Mouse (Mus musculus) limb, embryonic 11.5 days (tissue): Measurements from ENCODE around the gene Meaf6. TPM values are rescaled to one million over a fixed set of nuclear protein-coding genes. Genes with fewer than 3 reads are reported as not detected.

Experiments used
- ATAC-seq: fragments of 200-750 bp; cut with Nextera tagmentation; 2 replicates; pipeline ENCODE4 v1.8.0; 2017; ENCODE audit warnings: low read depth; ENCODE audit not compliant: insufficient number of reproducible peaks, low FRiP score, low TSS enrichment
- DNase-seq: peaks from one replicate; pipeline ENCODE4 v3.0.0-alpha.2; 2015; ENCODE audit warnings: low spot score
- H3K27ac ChIP-seq: fragments of 300-500 bp; sonication (generic); replicated peaks from 2 replicates; pipeline ENCODE4 v1.5.1; 2014; ENCODE audit warnings: low read depth, mild to moderate bottlenecking, low read length
- H3K27me3 ChIP-seq: fragments of 300-500 bp; sonication (generic); 2 replicates; pipeline ENCODE4 v1.6.1; 2014; ENCODE audit warnings: mild to moderate bottlenecking, low read length, mixed read lengths; ENCODE audit not compliant: control insufficient read depth, insufficient read depth
- H3K36me3 ChIP-seq: fragments of 300-500 bp; sonication (generic); 2 replicates; pipeline ENCODE4 v1.6.1; 2014; ENCODE audit warnings: mild to moderate bottlenecking, low read length, moderate library complexity, mixed read lengths; ENCODE audit not compliant: control insufficient read depth, insufficient read depth
- H3K4me1 ChIP-seq: fragments of 300-500 bp; sonication (generic); 2 replicates; pipeline ENCODE4 v1.6.1; 2014; ENCODE audit warnings: low read length, mixed read lengths; ENCODE audit not compliant: control insufficient read depth, insufficient read depth
- H3K4me2 ChIP-seq: fragments of 300-500 bp; sonication (generic); 2 replicates; pipeline ENCODE4 v1.6.1; 2014; ENCODE audit warnings: low read depth, mild to moderate bottlenecking, moderate library complexity; ENCODE audit not compliant: severe bottlenecking
- H3K4me3 ChIP-seq: fragments of 300-500 bp; sonication (generic); 2 replicates; pipeline ENCODE4 v1.5.1; 2014; ENCODE audit warnings: low read depth, low read length
- H3K9ac ChIP-seq: fragments of 300-500 bp; sonication (generic); 2 replicates; pipeline ENCODE4 v1.6.1; 2014; ENCODE audit warnings: mild to moderate bottlenecking, low read length
- H3K9me3 ChIP-seq: fragments of 300-500 bp; sonication (generic); 2 replicates; pipeline ENCODE4 v1.6.1; 2016; ENCODE audit warnings: low read length; ENCODE audit not compliant: control insufficient read depth
- WGBS: fragments of 180-500 bp; shearing (Covaris S2); extraction: QIAGEN DNeasy Blood & Tissue Kit; methylation state at CpG from one replicate; pipeline ENCODE4 v1.1.7; 2014; 5-methylcytosine and 5-hydroxymethylcytosine counted together
- polyA plus RNA-seq: library from polyadenylated mRNA; unstranded; fragments of >200 nt; fragmentation: Nextera tagmentation; extraction: Ambion mirVana; gene quantifications from 2 replicates; pipeline ENCODE4 v1.2.1, GENCODE M21; 2014

The Meaf6 gene
- polyA plus RNA-seq, 1 experiment from 2014 or later, result 97.4 TPM

DNA sequence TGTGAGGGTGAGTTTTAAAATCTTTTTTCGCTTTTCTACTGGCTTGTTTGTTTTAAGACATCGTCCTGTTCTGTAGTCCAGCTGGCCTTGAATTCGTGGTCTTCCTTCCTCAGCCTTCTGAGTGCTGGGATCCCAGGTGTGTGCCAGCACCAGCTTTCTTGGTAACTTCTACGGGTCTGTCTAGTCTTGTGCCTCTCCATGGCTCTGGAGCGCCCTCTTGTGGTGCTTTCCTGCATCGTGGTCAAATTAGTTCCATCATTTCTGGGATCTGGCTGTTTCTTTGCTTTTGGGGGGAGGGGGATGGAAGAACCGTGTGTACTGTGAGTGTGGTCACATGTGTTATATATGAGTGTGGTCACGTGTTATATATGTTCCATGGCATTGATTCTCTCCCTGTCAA is 14.5 kb downstream of the Meaf6 start:
- Histone ChIP-seq H3K4me3 (no peak overlapping the region), H3K36me3 (peaks cover 2% of the 10 kb centered on the region; the same call in 1 of the 2 replicates), H3K9me3 (no peaks in the 10 kb centered on the region), H3K4me2 (no peak overlapping the region), H3K4me1 (no peaks in the 10 kb centered on the region), H3K9ac (no peak overlapping the region), H3K27ac (no peak overlapping the region), H3K27me3 (no peaks in the 10 kb centered on the region)
- DNase-seq (peak; percentile 95), ATAC-seq (0 out of 2 replicates have a peak, but pooled peaks have one; percentile 57)
- 11% methylated on average over 8 of the region's 8 CpGs for WGBS

DNA sequence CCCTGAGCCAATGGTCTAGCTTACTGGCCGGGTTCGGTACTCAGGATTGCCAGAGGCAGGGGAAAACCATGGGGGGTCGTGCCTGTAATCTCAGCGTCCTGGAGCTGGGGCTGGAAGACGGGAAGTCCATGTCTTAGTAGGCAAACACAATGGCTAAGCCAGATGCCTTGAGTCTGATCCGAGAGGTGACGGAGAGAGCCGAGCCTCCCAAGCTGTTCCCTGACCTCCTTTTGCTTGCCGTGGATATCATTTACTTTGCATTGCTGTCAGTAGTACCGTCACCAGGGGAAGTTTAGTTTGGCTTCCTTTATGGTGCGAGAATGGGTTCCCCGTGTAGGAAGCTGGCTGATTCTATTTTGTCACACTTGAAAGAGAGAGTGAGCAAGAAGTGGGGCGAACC is 16.4 kb downstream of the Meaf6 start:
- 67% methylated on average over 13 of the region's 13 CpGs for WGBS
- no peaks in the 10 kb centered on the region for H3K4me1 ChIP-seq
- no peaks in the 10 kb centered on the region for H3K9me3 ChIP-seq
- no peaks in the 10 kb centered on the region for H3K27me3 ChIP-seq
- DNase-seq, result no peak
- H3K9ac ChIP-seq, result no peak overlapping the region
- no peak overlapping the region for H3K4me2 ChIP-seq
- no peak for ATAC-seq
- H3K27ac ChIP-seq, result no peak overlapping the region
- no peak overlapping the region for H3K4me3 ChIP-seq
- peaks cover 5% of the 10 kb centered on the region; the same call in 1 of the 2 replicates for H3K36me3 ChIP-seq

DNA sequence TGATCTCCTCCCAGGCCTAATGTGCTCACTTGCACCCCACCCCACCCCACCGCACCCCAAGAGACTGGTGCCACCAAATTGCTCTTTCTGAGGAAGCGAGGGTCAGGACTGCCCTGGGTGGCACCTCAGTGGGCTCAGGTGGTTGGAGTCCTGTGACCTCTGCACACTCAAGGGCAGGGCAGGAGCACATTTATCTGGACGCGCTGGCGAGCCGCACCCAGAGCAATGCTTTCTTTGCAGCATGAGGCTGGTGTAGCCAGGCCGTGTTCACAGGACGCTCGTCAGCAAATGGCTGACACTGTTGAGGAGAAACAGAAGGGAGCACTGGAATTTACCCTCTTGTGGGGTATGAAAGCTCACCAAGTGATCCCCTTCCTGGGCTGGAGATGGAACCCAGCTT is 20.4 kb downstream of the Meaf6 start:
- Histone ChIP-seq H3K4me1 (no peaks in the 10 kb centered on the region), H3K4me3 (no peak overlapping the region), H3K27me3 (no peaks in the 10 kb centered on the region), H3K27ac (no peak overlapping the region), H3K9me3 (no peaks in the 10 kb centered on the region), H3K9ac (no peak overlapping the region), H3K36me3 (peaks cover 7% of the 10 kb centered on the region), H3K4me2 (no peak overlapping the region)
- ATAC-seq (no peak), DNase-seq (no peak)
- 88% methylated on average over 9 of the region's 9 CpGs for WGBS

DNA sequence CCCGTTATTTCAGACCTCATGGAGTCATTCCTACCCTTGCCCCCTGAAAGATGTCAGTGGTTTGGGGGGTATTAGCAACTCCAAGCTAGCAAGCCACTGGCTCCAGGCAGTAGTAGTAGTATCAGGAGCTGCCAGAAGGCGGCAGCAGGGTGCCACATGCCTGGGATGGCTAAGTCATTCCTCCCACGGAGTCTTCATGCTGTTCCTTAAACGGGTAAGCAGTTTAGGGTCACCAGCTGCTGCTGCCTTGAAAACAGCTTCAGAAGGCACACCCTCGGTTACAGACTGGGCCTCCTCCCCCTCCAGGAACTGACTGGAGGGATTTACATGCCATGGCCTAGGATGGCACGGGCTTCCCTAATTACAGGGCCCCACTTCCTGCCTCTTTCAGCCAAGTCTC is 29.7 kb downstream of the Meaf6 start:
- ATAC-seq (peak; percentile 44; the same call in 1 of the 2 replicates), DNase-seq (peak; percentile 89)
- 8% methylated on average over 6 of the region's 6 CpGs for WGBS
- H3K27me3 ChIP-seq, result no peaks in the 10 kb centered on the region
- no peaks in the 10 kb centered on the region; the same call in 1 of the 2 replicates for H3K36me3 ChIP-seq
- H3K4me1 ChIP-seq, result peaks cover 13% of the 10 kb centered on the region; the same call in 1 of the 2 replicates
- no peak overlapping the region for H3K4me3 ChIP-seq
- no peak overlapping the region for H3K9ac ChIP-seq
- H3K9me3 ChIP-seq, result no peaks in the 10 kb centered on the region
- no peak overlapping the region for H3K4me2 ChIP-seq
- peak overlapping the region; percentile 55; the same call in 1 of the 2 replicates for H3K27ac ChIP-seq

DNA sequence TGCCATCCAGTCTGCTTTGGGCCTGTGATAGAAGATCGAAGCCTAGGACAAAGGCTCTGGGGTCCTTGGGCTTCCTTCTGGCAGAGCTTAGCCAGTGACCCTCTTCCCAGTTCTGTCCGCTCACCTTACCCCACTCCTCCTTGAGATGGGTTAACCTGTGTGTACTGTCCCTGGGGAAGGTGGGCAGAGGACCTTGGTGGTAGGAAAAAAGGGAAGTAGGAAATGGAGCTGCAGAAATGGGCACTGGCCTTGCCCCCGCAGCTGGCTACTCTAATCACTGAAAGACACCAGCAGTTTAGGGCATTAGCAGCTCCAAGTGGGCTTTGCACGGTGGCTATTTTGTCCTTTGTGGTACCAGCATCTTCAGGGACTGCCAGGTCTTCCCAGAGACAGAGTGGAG is 30.1 kb downstream of the Meaf6 start:
- 78% methylated on average over 4 of the region's 4 CpGs for WGBS
- ATAC-seq (peak; percentile 3; the same call in 1 of the 2 replicates), DNase-seq (no peak)
- peaks cover 13% of the 10 kb centered on the region; the same call in 1 of the 2 replicates for H3K4me1 ChIP-seq
- peak overlapping the region; percentile 55 for H3K27ac ChIP-seq
- no peaks in the 10 kb centered on the region for H3K27me3 ChIP-seq
- no peak overlapping the region for H3K4me3 ChIP-seq
- H3K4me2 ChIP-seq, result no peak overlapping the region
- no peak overlapping the region for H3K9ac ChIP-seq
- H3K36me3 ChIP-seq, result no peaks in the 10 kb centered on the region; the same call in 1 of the 2 replicates
- no peaks in the 10 kb centered on the region for H3K9me3 ChIP-seq

DNA sequence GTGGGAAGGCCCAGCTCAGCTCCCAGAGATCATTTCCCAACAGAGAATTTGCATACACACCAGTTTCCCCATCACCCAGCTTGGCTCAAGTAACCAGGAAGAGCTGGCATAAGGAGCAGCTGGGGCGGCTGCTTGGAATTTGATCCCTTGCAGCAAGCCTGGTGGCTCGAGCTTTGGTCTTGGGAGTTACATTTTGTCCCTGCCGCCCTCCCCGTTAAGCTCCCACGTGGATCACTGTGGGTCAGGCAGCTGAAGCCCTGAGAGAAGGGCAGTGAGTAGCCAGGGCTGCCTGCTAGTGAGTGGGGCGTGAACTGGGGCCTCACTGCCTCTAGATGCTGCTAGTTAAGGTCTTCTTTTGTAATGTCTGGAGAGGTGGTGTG is 30.8 kb downstream of the Meaf6 start:
- ATAC-seq (no peak), DNase-seq (peak; percentile 51)
- WGBS, result 26% methylated on average over 6 of the region's 6 CpGs
- Histone ChIP-seq H3K4me1 (peaks cover 13% of the 10 kb centered on the region; the same call in 1 of the 2 replicates), H3K27me3 (no peaks in the 10 kb centered on the region), H3K9ac (no peak overlapping the region), H3K4me3 (no peak overlapping the region), H3K27ac (peak overlapping the region; percentile 0; the same call in 1 of the 2 replicates), H3K9me3 (no peaks in the 10 kb centered on the region), H3K36me3 (no peaks in the 10 kb centered on the region), H3K4me2 (no peak overlapping the region)

DNA sequence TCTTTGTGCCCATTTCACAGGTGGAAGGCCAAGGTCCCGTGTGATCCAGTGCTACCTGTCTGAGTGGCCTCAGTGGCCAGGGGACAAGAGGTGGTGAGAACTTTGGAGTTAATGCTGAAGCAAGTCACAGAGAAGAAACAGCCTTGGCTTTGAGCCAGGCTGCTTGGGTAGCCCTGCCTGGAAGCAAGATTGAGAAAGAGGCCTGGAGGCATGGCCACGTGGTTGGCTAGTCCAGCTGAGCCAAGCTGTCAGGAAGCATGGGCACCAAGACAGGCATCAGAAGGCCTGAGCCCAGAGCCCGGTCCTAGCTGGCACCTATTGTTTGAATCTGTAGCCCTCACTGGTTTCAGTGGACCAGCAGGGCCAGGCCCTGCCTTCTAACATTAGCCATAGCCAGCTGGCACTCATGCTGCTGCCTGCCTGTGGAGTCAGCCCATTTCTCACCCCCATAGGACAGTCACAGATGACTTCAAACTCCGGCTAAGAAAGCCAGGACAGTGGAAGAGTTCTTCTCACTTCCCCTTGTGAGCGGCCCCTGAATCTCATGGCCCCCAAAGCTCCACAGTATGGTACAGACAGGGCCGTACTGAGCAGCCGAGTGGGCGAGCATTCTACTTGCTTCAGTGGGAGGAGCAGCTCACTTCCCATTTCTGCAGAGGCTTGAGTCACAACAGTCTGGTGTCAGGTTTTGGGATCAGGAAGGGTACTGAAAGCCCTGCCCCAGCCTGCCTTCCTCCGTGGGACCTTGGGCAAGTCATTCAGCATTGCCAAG is 31.3 kb downstream of the Meaf6 start:
- 77% methylated on average over 9 of the region's 9 CpGs for WGBS

DNA sequence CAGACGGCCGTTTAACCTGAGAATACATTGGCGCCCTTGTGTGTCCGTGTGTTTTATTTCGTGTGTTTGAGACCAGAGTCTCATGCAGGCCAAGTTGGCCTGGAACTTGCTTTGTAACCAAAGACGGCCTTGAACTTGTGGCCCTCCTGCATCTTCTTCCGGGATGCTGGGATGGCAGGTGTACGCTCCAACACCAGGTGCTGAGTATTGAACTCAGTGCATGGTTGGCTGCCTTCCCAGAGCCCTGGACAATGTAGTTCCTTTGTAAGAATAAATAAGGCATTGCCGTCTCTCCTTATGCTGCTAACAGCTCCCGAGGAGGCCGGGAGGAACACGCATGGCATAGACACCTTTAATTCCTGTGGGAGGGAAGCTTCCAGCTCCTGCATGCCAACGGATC is 32.0 kb downstream of the Meaf6 start:
- H3K9me3 ChIP-seq, result no peaks in the 10 kb centered on the region
- peaks cover 13% of the 10 kb centered on the region; the same call in 1 of the 2 replicates for H3K4me1 ChIP-seq
- 85% methylated on average over 13 of the region's 13 CpGs for WGBS
- no peak overlapping the region for H3K4me3 ChIP-seq
- H3K27me3 ChIP-seq, result no peaks in the 10 kb centered on the region
- DNase-seq (no peak), ATAC-seq (no peak)
- H3K9ac ChIP-seq, result no peak overlapping the region
- no peak overlapping the region for H3K4me2 ChIP-seq
- H3K36me3 ChIP-seq, result no peaks in the 10 kb centered on the region
- H3K27ac ChIP-seq, result no peak overlapping the region

More for the DNA sequence above, 31.3 kb downstream of the Meaf6 start:
- H3K9ac ChIP-seq, result no peak overlapping the region
- no peak overlapping the region for H3K4me3 ChIP-seq
- ATAC-seq, result no peak
- no peaks in the 10 kb centered on the region for H3K27me3 ChIP-seq
- no peak overlapping the region for H3K4me2 ChIP-seq
- H3K27ac ChIP-seq, result 0 out of 2 replicates have a peak overlapping the region, but pooled peaks have one; percentile 0
- no peak for DNase-seq
- no peaks in the 10 kb centered on the region for H3K9me3 ChIP-seq
- peaks cover 13% of the 10 kb centered on the region; the same call in 1 of the 2 replicates for H3K4me1 ChIP-seq
- H3K36me3 ChIP-seq, result no peaks in the 10 kb centered on the region
